Mouse (Mus musculus) erythroblast, embryonic 14.5 days (primary cell): ENCODE measurements around the gene Rreb1.

Experiments
- GATA1 ChIP-seq: IDR thresholded peaks from 2 replicates; pipeline ENCODE4 v1.6.1; 2012; ENCODE audit warnings: low read length, inconsistent platforms, mixed read lengths
- TAL1 ChIP-seq: IDR thresholded peaks from 3 replicates; pipeline ENCODE4 v1.6.1; 2012; ENCODE audit warnings: low read length, inconsistent platforms, mixed read lengths

DNA sequence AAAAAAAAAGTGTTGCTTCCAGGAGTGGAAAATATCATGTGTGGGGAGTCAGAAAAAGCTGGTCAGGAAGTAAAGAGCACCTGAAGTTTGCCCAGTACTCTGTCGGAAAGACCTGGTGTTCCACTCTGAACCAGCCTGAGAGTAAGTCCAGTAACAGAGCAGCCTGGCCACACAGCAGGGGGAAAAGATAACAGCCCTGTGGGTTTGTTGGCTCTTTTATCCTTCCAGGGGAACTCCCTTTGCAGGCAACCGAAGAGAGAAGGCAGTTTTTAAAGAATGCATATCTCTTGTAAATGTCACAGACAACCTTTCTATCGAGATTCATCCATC is 18.2 kb upstream of the Rreb1 start:
- TF ChIP-seq TAL1 = no peak
- no peak for TF ChIP-seq GATA1
